Mouse (Mus musculus) brain, embryonic 14.5 days (tissue): ENCODE data around the gene Tbkbp1.

ENCODE experiments used
- CTCF ChIP-seq: fragments of 200-500 bp; IDR thresholded peaks from 2 replicates; pipeline ENCODE4 v1.5.1; 2012; ENCODE audit warnings: inconsistent platforms, mild to moderate bottlenecking, moderate library complexity, borderline replicate concordance; ENCODE audit not compliant: insufficient read depth, insufficient read length; ENCODE audit errors: extremely low read depth
- POLR2A ChIP-seq: fragments of 200-500 bp; IDR thresholded peaks from 2 replicates; pipeline ENCODE4 v1.6.1; 2012; ENCODE audit warnings: mild to moderate bottlenecking, inconsistent platforms, borderline replicate concordance; ENCODE audit not compliant: poor library complexity, insufficient read depth, insufficient read length, severe bottlenecking; ENCODE audit errors: extremely low read depth

- TF ChIP-seq CTCF (no peak), POLR2A (no peak)
Observed at GRCm38 (mm10) chr11:97149026-97149425, 2.3 kb downstream of the Tbkbp1 start.
